Mouse (Mus musculus) thymus, adult 2 months (tissue): ENCODE measurements around the gene Zmiz1.

ENCODE experiments used
- CTCF ChIP-seq: fragments of 200-500 bp; IDR thresholded peaks from 2 replicates; pipeline ENCODE4 v1.5.1; 2012; ENCODE audit warnings: mild to moderate bottlenecking, control low read depth, low read length, moderate library complexity, borderline replicate concordance; ENCODE audit not compliant: control insufficient read depth, poor library complexity, insufficient read depth; ENCODE audit errors: extremely low read depth
- POLR2A ChIP-seq: fragments of 200-500 bp; IDR thresholded peaks from 2 replicates; pipeline ENCODE4 v1.6.1; 2012; ENCODE audit warnings: mild to moderate bottlenecking, low read length, control low read depth, moderate library complexity; ENCODE audit not compliant: control insufficient read depth, poor library complexity, insufficient read depth; ENCODE audit errors: extremely low read depth

DNA sequence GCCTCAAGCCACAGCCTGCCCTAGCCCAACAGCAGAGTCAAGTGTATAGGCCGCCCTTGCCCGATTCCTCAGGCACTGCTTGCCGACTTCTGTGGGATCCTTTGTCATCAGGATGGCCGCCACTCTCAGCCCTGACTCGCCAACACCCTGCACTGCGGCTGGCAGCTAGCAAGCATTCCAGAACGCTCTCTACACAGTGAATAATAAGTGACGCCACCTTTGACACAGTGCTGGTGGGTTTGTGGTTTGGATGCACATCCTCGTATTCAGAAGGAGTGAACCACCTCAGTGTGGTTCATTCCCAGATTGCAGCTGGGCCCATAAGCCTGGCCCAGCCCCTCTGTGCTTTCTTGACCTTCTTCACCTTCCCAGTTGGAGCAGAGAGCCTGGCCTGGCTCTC is 17.1 kb downstream of the Zmiz1 start:
- TF ChIP-seq POLR2A (peak; percentile 21; the same call in 1 of the 2 replicates), CTCF (no peak)
